Mouse (Mus musculus) G1E (cell line): Measurements from ENCODE around the gene Rbbp8nl.

ENCODE experiments used
- CTCF ChIP-seq: IDR thresholded peaks from 2 replicates; pipeline ENCODE4 v1.5.1; 2012; ENCODE audit warnings: low read depth, low read length, inconsistent platforms, mixed read lengths
- TAL1 ChIP-seq: conservative IDR thresholded peaks from 2 replicates; pipeline ENCODE4 v1.6.1; 2012; ENCODE audit warnings: low read depth, low read length, inconsistent platforms, mixed read lengths

DNA sequence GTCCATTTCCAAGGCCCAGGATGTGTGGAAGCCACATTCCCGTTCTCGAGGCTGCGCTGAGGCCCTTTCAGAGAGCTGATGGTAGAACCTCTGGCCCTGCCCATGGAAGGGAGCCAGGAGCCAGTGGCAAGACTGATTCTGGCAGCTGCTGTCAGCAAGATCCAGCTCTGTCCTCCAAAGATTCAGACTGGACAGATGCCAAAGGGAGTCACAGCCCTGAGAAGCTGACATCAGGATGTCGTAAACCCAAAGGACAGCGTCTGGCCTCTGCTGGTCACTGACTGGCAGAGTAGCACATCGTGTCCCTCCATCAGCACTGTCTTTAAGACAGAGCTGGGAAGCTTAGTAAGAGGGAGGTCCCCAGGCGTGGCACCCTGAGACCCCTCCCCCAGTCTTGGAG is 61.1 kb downstream of the Rbbp8nl start:
- TF ChIP-seq CTCF (no peak), TAL1 (no peak)
